Mouse (Mus musculus) thymus, adult 2 months (tissue): ENCODE results near the gene Ndufa7.

ENCODE experiments used
- CTCF ChIP-seq: fragments of 200-500 bp; IDR thresholded peaks from 2 replicates; pipeline ENCODE4 v1.5.1; 2012; ENCODE audit warnings: mild to moderate bottlenecking, control low read depth, low read length, moderate library complexity, borderline replicate concordance; ENCODE audit not compliant: control insufficient read depth, poor library complexity, insufficient read depth; ENCODE audit errors: extremely low read depth
- POLR2A ChIP-seq: fragments of 200-500 bp; IDR thresholded peaks from 2 replicates; pipeline ENCODE4 v1.6.1; 2012; ENCODE audit warnings: mild to moderate bottlenecking, low read length, control low read depth, moderate library complexity; ENCODE audit not compliant: control insufficient read depth, poor library complexity, insufficient read depth; ENCODE audit errors: extremely low read depth

GRCm38 (mm10) chr17:33816612-33817011 lies 7.8 kb upstream of the Ndufa7 start:
- TF ChIP-seq POLR2A (no peak), CTCF (no peak)
